Mouse (Mus musculus) neural tube, embryonic 10.5 days (tissue): ENCODE results near the gene Slc15a5.

Experiments used
- DNase-seq: peaks from one replicate; pipeline ENCODE4 v3.0.0-alpha.2; 2017; ENCODE audit warnings: low spot score; ENCODE audit errors: extremely low spot score

Gene Slc15a5

GRCm38 (mm10) chr6:138069921-138070320 is 9.8 kb downstream of the Slc15a5 start:
- DNase-seq, result no peak

- no peak for DNase-seq
These were observed 24.1 kb downstream of the Slc15a5 start for GRCm38 (mm10) chr6:138055572-138055971.

GRCm38 (mm10) chr6:138054956-138055355 is 24.8 kb downstream of the Slc15a5 start:
- DNase-seq, result no peak

- DNase-seq, result no peak
These were observed 25.6 kb downstream of the Slc15a5 start for GRCm38 (mm10) chr6:138054166-138054565.

- DNase-seq, result no peak
These were observed 26.0 kb downstream of the Slc15a5 start for GRCm38 (mm10) chr6:138053686-138054085.

- DNase-seq, result no peak
These were observed 34.4 kb downstream of the Slc15a5 start for GRCm38 (mm10) chr6:138045364-138045763.

GRCm38 (mm10) chr6:138042891-138043290 is 36.8 kb downstream of the Slc15a5 start:
- no peak for DNase-seq

- DNase-seq, result no peak
These were observed 37.9 kb downstream of the Slc15a5 start for GRCm38 (mm10) chr6:138041865-138042264.

- DNase-seq, result no peak
These were observed 42.1 kb downstream of the Slc15a5 start for GRCm38 (mm10) chr6:138037587-138037986.

GRCm38 (mm10) chr6:138036891-138037290 is 42.8 kb downstream of the Slc15a5 start:
- no peak for DNase-seq

GRCm38 (mm10) chr6:138016898-138017297 is 62.8 kb downstream of the Slc15a5 start:
- no peak for DNase-seq

GRCm38 (mm10) chr6:138014976-138015674 is 64.6 kb downstream of the Slc15a5 start:
- DNase-seq, result no peak

- no peak for DNase-seq
These were observed 67.8 kb downstream of the Slc15a5 start for GRCm38 (mm10) chr6:138011955-138012354.

GRCm38 (mm10) chr6:138007705-138008104 is 72.0 kb downstream of the Slc15a5 start:
- no peak for DNase-seq

- no peak for DNase-seq
These were observed 73.0 kb downstream of the Slc15a5 start for GRCm38 (mm10) chr6:138006525-138007251.

GRCm38 (mm10) chr6:137989853-137990252 is 89.9 kb downstream of the Slc15a5 start:
- DNase-seq, result no peak

GRCm38 (mm10) chr6:137985169-137985568 is 94.5 kb downstream of the Slc15a5 start:
- DNase-seq, result no peak

- DNase-seq, result peak; percentile 25
These were observed 97.5 kb downstream of the Slc15a5 start for GRCm38 (mm10) chr6:137982195-137982737.

- no peak for DNase-seq
These were observed 98.6 kb downstream of the Slc15a5 start for GRCm38 (mm10) chr6:137980905-137981696.

GRCm38 (mm10) chr6:137980413-137980812 is 99.3 kb downstream of the Slc15a5 start:
- no peak for DNase-seq

- no peak for DNase-seq
These were observed 99.9 kb downstream of the Slc15a5 start for GRCm38 (mm10) chr6:137979802-137980201.

GRCm38 (mm10) chr6:137976021-137976420 is 103.7 kb downstream of the Slc15a5 start:
- no peak for DNase-seq
